Mouse (Mus musculus): ENCODE results near the gene 3110009E18Rik. TPM values are rescaled to one million over a fixed set of nuclear protein-coding genes. Genes with fewer than 3 reads are reported as not detected.

3110009E18Rik gene
- polyA plus RNA-seq, 1 experiment from 2014 or later: 17.9 TPM

Other genes with a start within 250 kb of the 3110009E18Rik start
- gene Tmem177, start 208.0 kb upstream of the 3110009E18Rik start, polyA plus RNA-seq (2014; fragmentation: Nextera tagmentation; extraction: Ambion mirVana): 8.0 and 8.2 TPM in 2 replicates
- gene Cfap221, start 124.0 kb upstream of the 3110009E18Rik start, polyA plus RNA-seq (2014; fragmentation: Nextera tagmentation; extraction: Ambion mirVana): not detected in 2 replicates
- not detected in 2 replicates for gene Sctr, start 114.3 kb upstream of the 3110009E18Rik start, polyA plus RNA-seq (2014; fragmentation: Nextera tagmentation; extraction: Ambion mirVana)
- 2.5 and 3.0 TPM in 2 replicates for gene Tmem37, start 47.1 kb upstream of the 3110009E18Rik start, polyA plus RNA-seq (2014; fragmentation: Nextera tagmentation; extraction: Ambion mirVana)
- gene Dbi, start 109 bp upstream of the 3110009E18Rik start, polyA plus RNA-seq (2014; fragmentation: Nextera tagmentation; extraction: Ambion mirVana): 681 and 682 TPM in 2 replicates
- 2.9 and 4.1 TPM in 2 replicates for gene Steap3, start 151.5 kb downstream of the 3110009E18Rik start, polyA plus RNA-seq (2014; fragmentation: Nextera tagmentation; extraction: Ambion mirVana)
- gene C1ql2, start 219.4 kb downstream of the 3110009E18Rik start, polyA plus RNA-seq (2014; fragmentation: Nextera tagmentation; extraction: Ambion mirVana): not detected in 2 replicates